Mouse (Mus musculus) olfactory bulb, adult 2 months (tissue): ENCODE results near the gene Ube2r2.

Experiments used
- CTCF ChIP-seq: fragments of 200-500 bp; IDR thresholded peaks from 2 replicates; pipeline ENCODE4 v1.5.1; 2012; ENCODE audit warnings: low read depth, mild to moderate bottlenecking, low read length, moderate library complexity; ENCODE audit not compliant: insufficient read depth
- POLR2A ChIP-seq: fragments of 200-500 bp; IDR thresholded peaks from 2 replicates; pipeline ENCODE4 v1.6.1; 2012; ENCODE audit warnings: mild to moderate bottlenecking, low read depth, low read length, moderate library complexity; ENCODE audit not compliant: insufficient read depth

DNA sequence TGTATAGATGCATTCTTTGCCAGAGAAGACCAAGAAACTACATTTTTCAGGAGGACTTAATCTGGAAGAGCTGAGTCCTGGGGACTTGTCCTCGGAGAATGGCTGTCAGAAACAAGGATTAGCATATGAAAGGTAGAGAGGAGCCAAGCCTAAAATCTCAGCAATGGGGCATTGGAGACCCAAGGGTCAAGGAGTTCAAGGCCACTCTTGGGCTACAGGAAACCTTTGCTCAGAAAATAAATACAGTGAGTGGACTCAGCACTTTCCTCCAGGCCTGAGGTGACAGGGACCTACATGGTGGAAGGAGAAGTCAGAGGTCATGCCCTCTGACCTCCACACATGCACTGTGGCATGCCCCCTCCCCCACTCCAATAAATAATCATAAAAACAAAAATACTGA, 34.6 kb upstream of the Ube2r2 start:
- TF ChIP-seq POLR2A (no peak), CTCF (no peak)
